Mouse (Mus musculus) CH12.LX (cell line): ENCODE measurements around the gene Pam16. TPM values are rescaled to one million over a fixed set of nuclear protein-coding genes. Genes with fewer than 3 reads are reported as not detected.

ENCODE experiments used
- DNase-seq: peaks from one replicate; pipeline ENCODE4 v3.0.0-alpha.2; 2013; ENCODE audit errors: extremely low read depth
- H3K27ac ChIP-seq: 2 replicates; pipeline ENCODE4 v1.5.1; 2012; ENCODE audit warnings: low read depth, mild to moderate bottlenecking, control low read depth, moderate library complexity; ENCODE audit not compliant: insufficient read depth
- H3K27me3 ChIP-seq: replicated peaks from 2 replicates; pipeline ENCODE3; 2012; ENCODE audit warnings: inconsistent platforms
- H3K36me3 ChIP-seq, 2 experiments: replicated peaks in 1 of 2; 2 replicates each; pipeline versions ENCODE3 to v1.6.1; 2012; ENCODE audit warnings: inconsistent platforms in 1 of 2, low read length in 1 of 2, mild to moderate bottlenecking in 1 of 2, mixed read lengths in 1 of 2, moderate library complexity in 1 of 2; ENCODE audit not compliant: control insufficient read depth in 1 of 2, insufficient read depth in 1 of 2
- H3K4me1 ChIP-seq, 2 experiments: 2 replicates each; pipeline ENCODE4 v1.6.1; 2012; ENCODE audit warnings: inconsistent platforms in 1 of 2, moderate library complexity in 1 of 2; ENCODE audit not compliant: insufficient read depth in 2 of 2, control insufficient read depth in 1 of 2
- H3K4me2 ChIP-seq: 2 replicates; pipeline ENCODE4 v1.6.1; 2012; ENCODE audit warnings: low read depth, mild to moderate bottlenecking, control low read depth; ENCODE audit not compliant: poor library complexity, insufficient read depth, severe bottlenecking
- H3K4me3 ChIP-seq, 3 experiments: fragments of 150-350 bp in 1 of 3; sonication (generic) in 1 of 3; replicated peaks in 1 of 3; 2 replicates each; pipeline versions ENCODE3 to v1.5.1; 2011 to 2012; ENCODE audit warnings: low read depth in 2 of 3, low read length in 2 of 3, mild to moderate bottlenecking in 2 of 3, moderate library complexity in 2 of 3, control low read depth in 1 of 3, improper control_type of control experiment in 1 of 3, inconsistent platforms in 1 of 3, mixed read lengths in 1 of 3; ENCODE audit not compliant: poor library complexity in 1 of 3
- H3K79me2 ChIP-seq: replicated peaks from 2 replicates; pipeline ENCODE4 v1.6.1; 2012; ENCODE audit warnings: mild to moderate bottlenecking, moderate library complexity; ENCODE audit not compliant: control insufficient read depth, poor library complexity, insufficient read depth, severe bottlenecking; ENCODE audit errors: extremely low read depth
- H3K9ac ChIP-seq: 2 replicates; pipeline ENCODE4 v1.6.1; 2012; ENCODE audit warnings: low read depth, mild to moderate bottlenecking, control low read depth, moderate library complexity; ENCODE audit not compliant: insufficient read depth
- H3K9me3 ChIP-seq: replicated peaks from 2 replicates; pipeline ENCODE3; 2012; ENCODE audit warnings: low read length, inconsistent platforms, mixed read lengths
- BHLHE40 ChIP-seq: IDR thresholded peaks from 2 replicates; pipeline ENCODE4 v1.6.1; 2011; ENCODE audit warnings: mild to moderate bottlenecking, low read depth, low read length, improper control_type of control experiment
- CHD1 ChIP-seq: IDR thresholded peaks from 2 replicates; pipeline ENCODE4 v1.6.1; 2012; ENCODE audit warnings: low read depth, low read length, improper control_type of control experiment, inconsistent platforms
- CHD2 ChIP-seq: IDR thresholded peaks from 2 replicates; pipeline ENCODE4 v1.6.1; 2011; ENCODE audit warnings: low read length, improper control_type of control experiment
- CTCF ChIP-seq, 2 experiments: IDR thresholded peaks in 1 of 2; conservative IDR thresholded peaks in 1 of 2; 2 replicates each; pipeline ENCODE4 v1.5.1; 2011 to 2012; ENCODE audit warnings: low read depth in 2 of 2, low read length in 2 of 2, improper control_type of control experiment in 1 of 2, inconsistent platforms in 1 of 2, mild to moderate bottlenecking in 1 of 2, moderate library complexity in 1 of 2
- E2F4 ChIP-seq: IDR thresholded peaks from 2 replicates; pipeline ENCODE4 v1.6.1; 2011; ENCODE audit warnings: low read depth, low read length, improper control_type of control experiment; ENCODE audit not compliant: insufficient replicate concordance
- ELF1 ChIP-seq: IDR thresholded peaks from 2 replicates; pipeline ENCODE4 v1.6.1; 2014; ENCODE audit warnings: low read depth, mild to moderate bottlenecking, inconsistent platforms, low read length, improper control_type of control experiment
- EP300 ChIP-seq: IDR thresholded peaks from 2 replicates; pipeline ENCODE4 v1.6.1; 2011; ENCODE audit warnings: low read length, improper control_type of control experiment
- ETS1 ChIP-seq: conservative IDR thresholded peaks from 2 replicates; pipeline ENCODE4 v1.6.1; 2012; ENCODE audit warnings: low read depth, mild to moderate bottlenecking, inconsistent platforms, low read length, improper control_type of control experiment, moderate library complexity
- GABPA ChIP-seq: IDR thresholded peaks from 2 replicates; pipeline ENCODE4 v1.6.1; 2012; ENCODE audit warnings: low read depth, low read length, improper control_type of control experiment, inconsistent platforms; ENCODE audit not compliant: insufficient replicate concordance
- HCFC1 ChIP-seq: IDR thresholded peaks from 2 replicates; pipeline ENCODE4 v1.6.1; 2012; ENCODE audit warnings: low read depth, mild to moderate bottlenecking, inconsistent platforms, low read length, improper control_type of control experiment
- IRF4 ChIP-seq: IDR thresholded peaks from 2 replicates; pipeline ENCODE4 v1.6.1; 2014; ENCODE audit warnings: low read depth, mild to moderate bottlenecking, inconsistent platforms, low read length, improper control_type of control experiment
- JUN ChIP-seq: IDR thresholded peaks from 2 replicates; pipeline ENCODE4 v1.6.1; 2011; ENCODE audit warnings: low read depth, mild to moderate bottlenecking, low read length, improper control_type of control experiment, moderate library complexity; ENCODE audit not compliant: insufficient read depth
- JUND ChIP-seq: conservative IDR thresholded peaks from 2 replicates; pipeline ENCODE4 v1.6.1; 2011; ENCODE audit warnings: low read depth, low read length, improper control_type of control experiment
- KAT2A ChIP-seq: IDR thresholded peaks from 2 replicates; pipeline ENCODE4 v1.6.1; 2012; ENCODE audit warnings: low read length, improper control_type of control experiment, inconsistent platforms; ENCODE audit not compliant: insufficient replicate concordance
- MAFK ChIP-seq: IDR thresholded peaks from 2 replicates; pipeline ENCODE4 v1.6.1; 2011; ENCODE audit warnings: low read length, improper control_type of control experiment; ENCODE audit not compliant: insufficient replicate concordance
- MAX ChIP-seq: IDR thresholded peaks from 2 replicates; pipeline ENCODE4 v1.6.1; 2011; ENCODE audit warnings: low read length, improper control_type of control experiment
- MAZ ChIP-seq: IDR thresholded peaks from 2 replicates; pipeline ENCODE4 v1.6.1; 2012; ENCODE audit warnings: low read depth, mild to moderate bottlenecking, inconsistent platforms, low read length, improper control_type of control experiment, moderate library complexity
- MEF2A ChIP-seq: IDR thresholded peaks from 2 replicates; pipeline ENCODE4 v1.6.1; 2014; ENCODE audit warnings: low read depth, mild to moderate bottlenecking, inconsistent platforms, low read length, improper control_type of control experiment, borderline replicate concordance
- MXI1 ChIP-seq: IDR thresholded peaks from 2 replicates; pipeline ENCODE4 v1.6.1; 2011; ENCODE audit warnings: mild to moderate bottlenecking, low read depth, low read length, improper control_type of control experiment
- MYC ChIP-seq: IDR thresholded peaks from 2 replicates; pipeline ENCODE4 v1.6.1; 2011; ENCODE audit warnings: low read depth, mild to moderate bottlenecking, improper control_type of control experiment, low read length
- NELFE ChIP-seq: IDR thresholded peaks from 2 replicates; pipeline ENCODE4 v1.6.1; 2011; ENCODE audit warnings: low read depth, low read length, improper control_type of control experiment
- NRF1 ChIP-seq: IDR thresholded peaks from 2 replicates; pipeline ENCODE4 v1.6.1; 2014; ENCODE audit warnings: low read depth, mild to moderate bottlenecking, inconsistent platforms, low read length, improper control_type of control experiment, moderate library complexity
- PAX5 ChIP-seq: IDR thresholded peaks from 2 replicates; pipeline ENCODE4 v1.6.1; 2012; ENCODE audit warnings: low read length, inconsistent platforms, mixed read lengths
- POLR2A ChIP-seq: IDR thresholded peaks from 2 replicates; pipeline ENCODE4 v1.6.1; 2011; ENCODE audit warnings: low read depth, mild to moderate bottlenecking, improper control_type of control experiment, low read length
- POLR2AphosphoS2 ChIP-seq: IDR thresholded peaks from 2 replicates; pipeline ENCODE4 v1.6.1; 2011; ENCODE audit warnings: low read depth, low read length, improper control_type of control experiment
- RAD21 ChIP-seq: IDR thresholded peaks from 2 replicates; pipeline ENCODE4 v1.6.1; 2011; ENCODE audit warnings: low read depth, mild to moderate bottlenecking, low read length, improper control_type of control experiment, moderate library complexity
- RCOR1 ChIP-seq: conservative IDR thresholded peaks from 2 replicates; pipeline ENCODE4 v1.6.1; 2012; ENCODE audit warnings: low read depth, mild to moderate bottlenecking, inconsistent platforms, low read length, improper control_type of control experiment
- SIN3A ChIP-seq: IDR thresholded peaks from 2 replicates; pipeline ENCODE4 v1.6.1; 2012; ENCODE audit warnings: low read length, improper control_type of control experiment, inconsistent platforms
- SMC3 ChIP-seq: IDR thresholded peaks from 2 replicates; pipeline ENCODE4 v1.6.1; 2011; ENCODE audit warnings: low read depth, low read length, improper control_type of control experiment
- TBP ChIP-seq: conservative IDR thresholded peaks from 2 replicates; pipeline ENCODE4 v1.6.1; 2011; ENCODE audit warnings: low read depth, low read length, improper control_type of control experiment
- TCF12 ChIP-seq: IDR thresholded peaks from 2 replicates; pipeline ENCODE4 v1.6.1; 2014; ENCODE audit warnings: low read depth, mild to moderate bottlenecking, inconsistent platforms, low read length, improper control_type of control experiment
- UBTF ChIP-seq: IDR thresholded peaks from 2 replicates; pipeline ENCODE4 v1.6.1; 2012; ENCODE audit warnings: low read depth, mild to moderate bottlenecking, inconsistent platforms, low read length, improper control_type of control experiment, moderate library complexity
- USF1 ChIP-seq: IDR thresholded peaks from 2 replicates; pipeline ENCODE4 v1.6.1; 2014; ENCODE audit warnings: low read depth, mild to moderate bottlenecking, inconsistent platforms, low read length, improper control_type of control experiment
- USF2 ChIP-seq: conservative IDR thresholded peaks from 2 replicates; pipeline ENCODE4 v1.6.1; 2011; ENCODE audit warnings: low read depth, low read length, improper control_type of control experiment
- ZC3H11A ChIP-seq: IDR thresholded peaks from 2 replicates; pipeline ENCODE4 v1.6.1; 2012; ENCODE audit warnings: low read depth, mild to moderate bottlenecking, inconsistent platforms, low read length, improper control_type of control experiment
- ZKSCAN1 ChIP-seq: IDR thresholded peaks from 2 replicates; pipeline ENCODE4 v1.6.1; 2012; ENCODE audit warnings: low read depth, inconsistent platforms, low read length, improper control_type of control experiment, borderline replicate concordance
- ZMIZ1 ChIP-seq: IDR thresholded peaks from 2 replicates; pipeline ENCODE4 v1.6.1; 2012; ENCODE audit warnings: low read depth, mild to moderate bottlenecking, inconsistent platforms, low read length, improper control_type of control experiment
- ZNF384 ChIP-seq: IDR thresholded peaks from 2 replicates; pipeline ENCODE4 v1.6.1; 2012; ENCODE audit warnings: low read depth, low read length, improper control_type of control experiment, inconsistent platforms
- dilution Hi-C: fragments of 300-500 bp; cut with MboI; formaldehyde crosslinking; loops from 2 replicates; pipeline ENCODE4 v1.14.3; 2020; ENCODE audit warnings: low sequenced_read_pairs; ENCODE audit not compliant: extremely low pct_unique_long_range_greater_than_20kb, extremely low pct_ligation_motif_present
- in situ Hi-C: fragments of 300-500 bp; cut with MboI; formaldehyde crosslinking; loops from 3 replicates; pipeline ENCODE4 v1.14.3; 2019; ENCODE audit warnings: low sequenced_read_pairs, low pct_ligation_motif_present, low pct_unique_long_range_greater_than_20kb, mixed read lengths
- polyA plus RNA-seq: library from polyadenylated mRNA; unstranded; fragments of >175 nt; gene quantifications from 2 replicates; pipeline ENCODE4 v1.2.1, GENCODE M21; 2012; ENCODE audit warnings: low read depth; ENCODE audit not compliant: insufficient read length
- total RNA-seq, 2 experiments: library from RNA; depleted of rRNA; stranded (reverse); fragments of 300-350 nt in 1 of 2; fragments of >200 nt in 1 of 2; gene quantifications; 2 replicates each; pipeline ENCODE4 v1.2.3; 2012 to 2014

The Pam16 gene
- total and polyA plus RNA-seq, 3 experiments, result 11.6 to 152 (median 103) TPM

DNA sequence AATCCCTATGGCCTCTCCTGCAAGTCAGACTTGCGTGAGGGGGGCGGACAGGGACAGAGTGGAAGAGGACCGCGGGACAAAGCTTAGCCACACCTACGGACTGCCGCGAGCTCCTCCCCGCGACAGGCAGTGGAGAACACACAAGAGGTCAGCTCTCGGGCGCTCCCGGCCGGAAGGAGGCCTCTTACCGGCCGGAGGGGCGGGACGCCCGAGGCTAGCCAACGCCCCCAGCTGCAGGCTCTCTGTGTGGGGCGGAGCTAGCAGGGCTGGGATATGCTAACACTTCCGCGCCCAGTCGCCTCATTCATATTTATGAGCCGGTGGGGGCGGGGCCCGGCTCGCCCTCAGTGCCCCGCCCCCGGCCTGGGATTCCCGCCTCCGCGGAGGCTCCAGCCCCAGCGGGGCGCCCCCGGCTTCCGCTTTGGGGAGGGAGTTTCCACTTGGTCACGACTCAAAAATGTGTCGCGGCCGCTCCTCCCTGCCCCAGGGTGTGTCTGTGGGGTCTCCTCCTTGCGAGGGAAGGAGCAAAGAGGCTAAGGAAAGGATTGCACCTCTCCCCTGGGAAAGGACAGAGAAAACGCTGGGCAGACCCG is 38.2 kb downstream of the Pam16 start:
- H3K36me3 ChIP-seq, result no peaks in the 10 kb centered on the region
- in situ Hi-C loops, result no loop called here
- H3K4me1 ChIP-seq, result peaks cover 20 to 43% of the 10 kb centered on the region in 2 experiments
- no peak; the same call in 1 of the 2 replicates for TF ChIP-seq USF1
- peak; percentile 94 for TF ChIP-seq MAZ
- no peak for TF ChIP-seq MAFK
- TF ChIP-seq ZMIZ1, result peak; percentile 73
- 0 out of 2 replicates have a peak, but pooled peaks have one; percentile 32 for TF ChIP-seq TBP
- TF ChIP-seq JUND, result no peak
- TF ChIP-seq HCFC1, result peak; percentile 59
- TF ChIP-seq MYC, result no peak; the same call in 1 of the 2 replicates
- TF ChIP-seq CHD2, result peak; percentile 66
- no peak for TF ChIP-seq PAX5
- peak; percentile 81; the same call in 1 of the 2 replicates for TF ChIP-seq UBTF
- no peak for TF ChIP-seq USF2
- TF ChIP-seq MAX, result no peak; the same call in 1 of the 2 replicates
- TF ChIP-seq CTCF (conservative IDR thresholded peaks at IDR 0.05 in 1 of 2, IDR thresholded peaks at IDR 0.05 in 1 of 2; ENCODE audit: low read depth in 2 of 2, low read length in 2 of 2), result peak in 1 of 2 experiments; percentile 34; a peak in 2 of 4 replicates
- TF ChIP-seq TCF12, result peak; percentile 77
- TF ChIP-seq RAD21, result no peak; the same call in 1 of the 2 replicates
- TF ChIP-seq SIN3A, result peak; percentile 83
- peak; percentile 79 for TF ChIP-seq POLR2A
- no peak for TF ChIP-seq ZNF384
- no peak for TF ChIP-seq CHD1
- TF ChIP-seq NRF1, result no peak
- TF ChIP-seq POLR2AphosphoS2, result peak; percentile 25; the same call in 1 of the 2 replicates
- TF ChIP-seq RCOR1, result 0 out of 2 replicates have a peak, but pooled peaks have one; percentile 24
- TF ChIP-seq ELF1, result peak; percentile 96
- TF ChIP-seq GABPA, result no peak
- TF ChIP-seq MXI1, result peak; percentile 69
- peak; percentile 97 for TF ChIP-seq BHLHE40
- TF ChIP-seq IRF4, result peak; percentile 73; the same call in 1 of the 2 replicates
- TF ChIP-seq NELFE, result peak; percentile 54
- peak; percentile 80 for TF ChIP-seq ETS1
- TF ChIP-seq KAT2A, result 0 out of 2 replicates have a peak, but pooled peaks have one; percentile 42
- TF ChIP-seq ZKSCAN1, result no peak
- TF ChIP-seq EP300, result peak; percentile 47; the same call in 1 of the 2 replicates
- TF ChIP-seq E2F4, result peak; percentile 96
- no peak for TF ChIP-seq ZC3H11A
- TF ChIP-seq MEF2A, result peak; percentile 87
- no peak for TF ChIP-seq JUN
- TF ChIP-seq SMC3, result no peak
- H3K79me2 ChIP-seq, result no peaks in the 10 kb centered on the region
- H3K4me2 ChIP-seq, result peak overlapping the region; percentile 85
- peak; percentile 99 for DNase-seq
- dilution Hi-C loops, result no loop called here
- peak overlapping the region; percentile 54 to 58 (median 55) for H3K4me3 ChIP-seq
- 0 out of 2 replicates have a peak overlapping the region, but pooled peaks have one; percentile 29 for H3K27ac ChIP-seq
- H3K9ac ChIP-seq, result peak overlapping the region; percentile 62
- no peaks in the 10 kb centered on the region for H3K9me3 ChIP-seq
- H3K27me3 ChIP-seq, result no peaks in the 10 kb centered on the region
